Mouse (Mus musculus) olfactory bulb, adult 2 months (tissue): ENCODE measurements around the gene Ikzf3.

Source experiments
- CTCF ChIP-seq: fragments of 200-500 bp; IDR thresholded peaks from 2 replicates; pipeline ENCODE4 v1.5.1; 2012; ENCODE audit warnings: low read depth, mild to moderate bottlenecking, low read length, moderate library complexity; ENCODE audit not compliant: insufficient read depth
- POLR2A ChIP-seq: fragments of 200-500 bp; IDR thresholded peaks from 2 replicates; pipeline ENCODE4 v1.6.1; 2012; ENCODE audit warnings: mild to moderate bottlenecking, low read depth, low read length, moderate library complexity; ENCODE audit not compliant: insufficient read depth

DNA sequence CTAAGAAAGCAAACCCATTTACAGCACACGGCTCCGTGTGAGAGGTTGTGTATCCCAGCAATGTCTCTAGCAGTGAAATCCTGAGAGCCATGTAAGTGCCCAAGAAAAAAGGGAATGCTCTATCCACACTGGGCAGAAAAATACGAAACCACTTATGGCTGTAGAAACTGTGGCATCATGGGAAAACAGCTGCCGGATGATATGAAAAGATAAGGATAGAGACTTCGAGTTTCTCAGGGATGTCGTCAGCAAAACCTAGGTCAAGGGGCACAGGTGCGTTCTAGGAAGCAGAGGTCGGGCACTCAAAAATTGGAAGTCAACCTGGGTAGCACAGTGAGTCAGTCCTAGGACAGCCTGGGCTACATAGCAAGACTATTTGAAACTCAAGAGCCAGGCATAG, 43.5 kb upstream of the Ikzf3 start:
- no peak for TF ChIP-seq POLR2A
- no peak for TF ChIP-seq CTCF
